Comparison of ENCODE assay signal across 14 mouse cellular contexts in genomic region chr1:18181167-18181566, GRCm38 (mm10). TPM values are rescaled to one million over a fixed set of nuclear protein-coding genes. Genes with fewer than 3 reads are reported as not detected.
A peak's percentile ranks its signal among the peaks of the same experiment; 100 is the strongest.
DNase-seq lines count a peak whose midpoint lies in the region; ATAC-seq lines count a peak whose summit lies in the region.
"Had no signal": no experiment of that assay in that cellular context is flagged by ENCODE, and none has a peak within 500 bp of the region (broad histone marks: within the 10 kb centered on the region; RNA-seq: fewer than 3 reads in every experiment).

No protein-coding gene starts in this region.

- no peak for DNase-seq in hindbrain, embryonic 11.5 days (ENCODE audit: low spot score)
- DNase-seq in cerebellum, adult 11-12 months, result peak; percentile 10
- peak; percentile 8 to 10 for DNase-seq in frontal cortex, adult 2 months (ENCODE audit: extremely low spot score in 1 of 2, low spot score in 1 of 2)
- peak; percentile 37 for DNase-seq in lung, postnatal 10 days
- no peak for DNase-seq in gastrocnemius, postnatal 10 days
- DNase-seq in gastrocnemius, postnatal 25 days, result no peak
- no peak for DNase-seq in gastrocnemius, postnatal 36 days
- DNase-seq: adrenal gland, adult 8-10 months; liver, embryonic 13.5 days had no signal

- ATAC-seq in hindbrain, embryonic 13.5 days (ENCODE audit: low FRiP score), result peak; percentile 80; the same call in 1 of the 2 replicates
- no peak for ATAC-seq in hindbrain, embryonic 11.5 days (ENCODE audit: low FRiP score)
- ATAC-seq: intestine, embryonic 16.5 days had no signal

- no peak overlapping the region for H3K4me2 ChIP-seq in hindbrain, embryonic 13.5 days
- no peak overlapping the region for H3K4me2 ChIP-seq in hindbrain, embryonic 11.5 days (replicated peaks; ENCODE audit: low read depth, low read length)
- H3K4me2 ChIP-seq: embryonic facial prominence, embryonic 15.5 days; liver, embryonic 13.5 days had no signal

- H3K36me3 ChIP-seq in hindbrain, embryonic 13.5 days, result no peaks in the 10 kb centered on the region
- no peaks in the 10 kb centered on the region for H3K36me3 ChIP-seq in hindbrain, embryonic 11.5 days (ENCODE audit: control insufficient read depth, insufficient read depth, low read length)
- H3K36me3 ChIP-seq: embryonic facial prominence, embryonic 15.5 days; liver, embryonic 13.5 days had no signal

- H3K4me3 ChIP-seq in hindbrain, embryonic 13.5 days, result no peak overlapping the region
- no peak overlapping the region for H3K4me3 ChIP-seq in hindbrain, embryonic 11.5 days (ENCODE audit: low read depth, low read length)
- H3K4me3 ChIP-seq: embryonic facial prominence, embryonic 15.5 days; liver, embryonic 13.5 days had no signal

- no peak overlapping the region for H3K27ac ChIP-seq in hindbrain, embryonic 13.5 days
- H3K27ac ChIP-seq in hindbrain, embryonic 11.5 days (ENCODE audit: low read depth, low read length), result no peak overlapping the region
- H3K27ac ChIP-seq: embryonic facial prominence, embryonic 15.5 days; liver, embryonic 13.5 days had no signal

- no peaks in the 10 kb centered on the region for H3K27me3 ChIP-seq in hindbrain, embryonic 13.5 days
- H3K27me3 ChIP-seq in hindbrain, embryonic 11.5 days (ENCODE audit: control insufficient read depth, insufficient read depth, low read length), result no peaks in the 10 kb centered on the region
- H3K27me3 ChIP-seq: embryonic facial prominence, embryonic 15.5 days; liver, embryonic 13.5 days had no signal

- 73% methylated on average over 3 of the region's 3 CpGs for WGBS in hindbrain, embryonic 13.5 days
- 83% methylated on average over 3 of the region's 3 CpGs for WGBS in hindbrain, embryonic 11.5 days

- no peak overlapping the region for H3K9ac ChIP-seq in hindbrain, embryonic 13.5 days
- H3K9ac ChIP-seq in hindbrain, embryonic 11.5 days (ENCODE audit: low read depth, low read length), result no peak overlapping the region
- H3K9ac ChIP-seq: embryonic facial prominence, embryonic 15.5 days; liver, embryonic 13.5 days had no signal

- intact Hi-C loops in gastrocnemius, postnatal 36 days (cut with DNase I), result no loop called here

- H3K9me3 ChIP-seq in hindbrain, embryonic 13.5 days, result no peaks in the 10 kb centered on the region
- H3K9me3 ChIP-seq in hindbrain, embryonic 11.5 days (ENCODE audit: control insufficient read depth, low read length), result no peaks in the 10 kb centered on the region
- H3K9me3 ChIP-seq: embryonic facial prominence, embryonic 15.5 days; liver, embryonic 13.5 days had no signal

- H3K4me1 ChIP-seq in hindbrain, embryonic 13.5 days (replicated peaks), result no peaks in the 10 kb centered on the region
- no peaks in the 10 kb centered on the region for H3K4me1 ChIP-seq in hindbrain, embryonic 11.5 days (replicated peaks; ENCODE audit: control insufficient read depth, insufficient read depth, low read length)
- H3K4me1 ChIP-seq: embryonic facial prominence, embryonic 15.5 days; liver, embryonic 13.5 days had no signal

RNA-seq across cellular contexts. Expression of gene Crisp4, which starts 35.5 kb away (rescaled TPM):
- polyA plus RNA-seq in hindbrain, embryonic 13.5 days (2015; fragmentation: Nextera tagmentation; extraction: Ambion mirVana), result not detected in 2 replicates
- polyA plus RNA-seq in hindbrain, embryonic 11.5 days (2014; fragmentation: Nextera tagmentation; extraction: Ambion mirVana), result not detected in 2 replicates
- not detected in 2 replicates for polyA plus RNA-seq in frontal cortex, adult 2 months (2012; rRNA removed)
- not detected for total RNA-seq in gastrocnemius, postnatal 10 days (2021)
- not detected for total RNA-seq in gastrocnemius, postnatal 25 days (2021)
- not detected for total RNA-seq in gastrocnemius, postnatal 36 days (2021)
- total RNA-seq: adrenal gland, adult 8-10 months had no signal
- polyA plus RNA-seq: embryonic facial prominence, embryonic 15.5 days; intestine, embryonic 16.5 days; liver, embryonic 13.5 days; neural tube, embryonic 11.5 days; stomach, embryonic 14.5 days had no signal

RNA-seq across cellular contexts. Expression of gene Defb18, which starts 56.1 kb away (rescaled TPM):
- polyA plus RNA-seq in hindbrain, embryonic 13.5 days (2015; fragmentation: Nextera tagmentation; extraction: Ambion mirVana), result not detected in 2 replicates
- polyA plus RNA-seq in hindbrain, embryonic 11.5 days (2014; fragmentation: Nextera tagmentation; extraction: Ambion mirVana), result not detected in 2 replicates
- polyA plus RNA-seq in frontal cortex, adult 2 months (2012; rRNA removed), result not detected in 2 replicates
- total RNA-seq in gastrocnemius, postnatal 10 days (2021), result not detected
- not detected for total RNA-seq in gastrocnemius, postnatal 25 days (2021)
- not detected for total RNA-seq in gastrocnemius, postnatal 36 days (2021)
- total RNA-seq: adrenal gland, adult 8-10 months had no signal
- polyA plus RNA-seq: embryonic facial prominence, embryonic 15.5 days; intestine, embryonic 16.5 days; liver, embryonic 13.5 days; neural tube, embryonic 11.5 days; stomach, embryonic 14.5 days had no signal

Comparison
In these comparisons a context has a peak if more than half of its experiments do, and no peak if none do; other contexts are left out.
1. DNase-seq: peak in cerebellum, adult 11-12 months (single experiment), frontal cortex, adult 2 months (2 of 2) and lung, postnatal 10 days (single experiment); none in hindbrain, embryonic 11.5 days (single experiment), gastrocnemius, postnatal 10 days (single experiment), gastrocnemius, postnatal 25 days (single experiment) and gastrocnemius, postnatal 36 days (0 of 2).